Mouse (Mus musculus) heart, embryonic 14.5 days (tissue): ENCODE results near the gene Gm3594. TPM values are rescaled to one million over a fixed set of nuclear protein-coding genes. Genes with fewer than 3 reads are reported as not detected.
"Not testable (repeated sequence)": the region's sequence is repeated elsewhere in the genome, so short reads cannot be mapped to it uniquely, and the experiment has no call there.

ENCODE experiments used
- ATAC-seq: fragments of 200-750 bp; cut with Nextera tagmentation; 2 replicates; pipeline ENCODE4 v1.8.0; 2017; ENCODE audit warnings: low read depth, moderate TSS enrichment; ENCODE audit not compliant: insufficient number of reproducible peaks, insufficient read depth, low FRiP score
- H3K27ac ChIP-seq, 2 experiments: fragments of 200-500 bp in 1 of 2; fragments of 300-500 bp in 1 of 2; sonication (generic) in 1 of 2; replicated peaks in 1 of 2; 2 replicates each; pipeline ENCODE4 v1.5.1; 2012 to 2014; ENCODE audit warnings: low read depth in 2 of 2, low read length in 2 of 2, control low read depth in 1 of 2, mild to moderate bottlenecking in 1 of 2, mixed read lengths in 1 of 2; ENCODE audit not compliant: control insufficient read depth in 1 of 2, insufficient read depth in 1 of 2
- H3K27me3 ChIP-seq: fragments of 300-500 bp; sonication (generic); 2 replicates; pipeline ENCODE4 v1.6.1; 2014; ENCODE audit warnings: mild to moderate bottlenecking, low read length, control low read depth; ENCODE audit not compliant: control insufficient read depth, insufficient read depth
- H3K36me3 ChIP-seq: fragments of 300-500 bp; sonication (generic); 2 replicates; pipeline ENCODE4 v1.6.1; 2014; ENCODE audit warnings: mild to moderate bottlenecking, control low read depth, low read length, mixed read lengths; ENCODE audit not compliant: control insufficient read depth, insufficient read depth
- H3K4me1 ChIP-seq, 2 experiments: fragments of 200-500 bp in 1 of 2; fragments of 300-500 bp in 1 of 2; sonication (generic) in 1 of 2; 2 replicates each; pipeline ENCODE4 v1.6.1; 2012 to 2014; ENCODE audit warnings: low read length in 2 of 2, control low read depth in 1 of 2, mixed read lengths in 1 of 2; ENCODE audit not compliant: control insufficient read depth in 2 of 2, insufficient read depth in 2 of 2
- H3K4me2 ChIP-seq: fragments of 300-500 bp; sonication (generic); 2 replicates; pipeline ENCODE4 v1.6.1; 2014; ENCODE audit warnings: mild to moderate bottlenecking, low read length
- H3K4me3 ChIP-seq, 2 experiments: fragments of 200-500 bp in 1 of 2; fragments of 300-500 bp in 1 of 2; sonication (generic) in 1 of 2; 2 replicates each; pipeline ENCODE4 v1.5.1; 2012 to 2014; ENCODE audit warnings: low read length in 2 of 2, mild to moderate bottlenecking in 2 of 2, control low read depth in 1 of 2, low read depth in 1 of 2, moderate library complexity in 1 of 2; ENCODE audit not compliant: control insufficient read depth in 1 of 2, insufficient read depth in 1 of 2
- H3K9ac ChIP-seq: fragments of 300-500 bp; sonication (generic); 2 replicates; pipeline ENCODE4 v1.6.1; 2014; ENCODE audit warnings: mild to moderate bottlenecking, low read length
- H3K9me3 ChIP-seq: fragments of 300-500 bp; sonication (generic); 2 replicates; pipeline ENCODE4 v1.6.1; 2016; ENCODE audit warnings: low read length, control low read depth; ENCODE audit not compliant: control insufficient read depth
- WGBS: fragments of 180-500 bp; shearing (Covaris S2); extraction: QIAGEN DNeasy Blood & Tissue Kit; methylation state at CpG from one replicate; pipeline ENCODE4 v1.1.7; 2014; 5-methylcytosine and 5-hydroxymethylcytosine counted together
- polyA plus RNA-seq: library from polyadenylated mRNA; unstranded; fragments of >200 nt; fragmentation: Nextera tagmentation; extraction: Ambion mirVana; gene quantifications from 2 replicates; pipeline ENCODE4 v1.2.1, GENCODE M21; 2014

The Gm3594 gene
- polyA plus RNA-seq = not detected in 2 replicates

GRCm38 (mm10) chr14:6444511-6444910 is at the start of gene Gm3594:
Gm3594 (minus strand) TSS chr14:6444611.
- WGBS = no CpG with 5 or more reads among the region's 4 CpGs

GRCm38 (mm10) chr14:6486331-6486730 is 41.9 kb upstream of the Gm3594 start:
- H3K4me1 ChIP-seq, H3K27me3 ChIP-seq, H3K4me2 ChIP-seq, H3K4me3 ChIP-seq, H3K9me3 ChIP-seq, H3K36me3 ChIP-seq, ATAC-seq, H3K9ac ChIP-seq, H3K27ac ChIP-seq: not testable (repeated sequence)
- WGBS = 22% methylated on average over 1 of the region's 1 CpGs

More at GRCm38 (mm10) chr14:6444511-6444910, at the start of gene Gm3594:
- not testable (repeated sequence) for H3K9me3 ChIP-seq, H3K4me3 ChIP-seq, H3K36me3 ChIP-seq, H3K27ac ChIP-seq, ATAC-seq, H3K27me3 ChIP-seq, H3K9ac ChIP-seq, H3K4me1 ChIP-seq, H3K4me2 ChIP-seq

- H3K4me3 ChIP-seq, H3K4me1 ChIP-seq, H3K36me3 ChIP-seq, H3K4me2 ChIP-seq, H3K9ac ChIP-seq, H3K27me3 ChIP-seq, ATAC-seq, H3K9me3 ChIP-seq, H3K27ac ChIP-seq: not testable (repeated sequence)
- WGBS = no CpG with 5 or more reads among the region's 1 CpGs
Measured at GRCm38 (mm10) chr14:6485541-6485940, 41.1 kb upstream of the Gm3594 start.

GRCm38 (mm10) chr14:6482126-6482525 is 37.7 kb upstream of the Gm3594 start:
- H3K4me3 ChIP-seq, H3K9me3 ChIP-seq, H3K9ac ChIP-seq, H3K27ac ChIP-seq, H3K36me3 ChIP-seq, ATAC-seq, H3K27me3 ChIP-seq, H3K4me1 ChIP-seq, H3K4me2 ChIP-seq: not testable (repeated sequence)
- 74% methylated on average over 7 of the region's 8 CpGs for WGBS

GRCm38 (mm10) chr14:6471856-6472255 is 27.4 kb upstream of the Gm3594 start:
- not testable (repeated sequence) for H3K9ac ChIP-seq, H3K27ac ChIP-seq, H3K4me3 ChIP-seq, ATAC-seq, H3K27me3 ChIP-seq, H3K36me3 ChIP-seq, H3K9me3 ChIP-seq, H3K4me2 ChIP-seq, H3K4me1 ChIP-seq
- WGBS = 76% methylated on average over 1 of the region's 1 CpGs

- H3K4me2 ChIP-seq, H3K36me3 ChIP-seq, H3K9me3 ChIP-seq, H3K27me3 ChIP-seq, ATAC-seq, H3K4me1 ChIP-seq, H3K9ac ChIP-seq, H3K4me3 ChIP-seq, H3K27ac ChIP-seq: not testable (repeated sequence)
- 70% methylated on average over 2 of the region's 4 CpGs for WGBS
Measured at GRCm38 (mm10) chr14:6440774-6441173, 3.6 kb downstream of the Gm3594 start.

- H3K9ac ChIP-seq, H3K27ac ChIP-seq, H3K36me3 ChIP-seq, ATAC-seq, H3K4me2 ChIP-seq, H3K9me3 ChIP-seq, H3K4me3 ChIP-seq, H3K4me1 ChIP-seq, H3K27me3 ChIP-seq: not testable (repeated sequence)
- 45% methylated on average over 1 of the region's 5 CpGs for WGBS
Measured at GRCm38 (mm10) chr14:6440206-6440605, 4.2 kb downstream of the Gm3594 start.

GRCm38 (mm10) chr14:6426766-6427165 is 17.6 kb downstream of the Gm3594 start:
- not testable (repeated sequence) for H3K9ac ChIP-seq, ATAC-seq, H3K9me3 ChIP-seq, H3K27ac ChIP-seq, H3K4me3 ChIP-seq, H3K36me3 ChIP-seq, H3K4me1 ChIP-seq, H3K27me3 ChIP-seq
- WGBS = 10% methylated on average over 5 of the region's 42 CpGs
- H3K4me2 ChIP-seq = peak overlapping the region; percentile 37; the same call in 1 of the 2 replicates
